Mouse (Mus musculus): ENCODE results near the gene Gnpat.

- TF ChIP-seq CTCF (IDR thresholded peaks at IDR 0.05; ENCODE audit: insufficient read depth, low read depth, low read length) (no peak), POLR2A (IDR thresholded peaks at IDR 0.05; ENCODE audit: insufficient read depth, low read depth, low read length) (no peak)
Measured at GRCm38 (mm10) chr8:124878946-124879526, 16.2 kb downstream of the Gnpat start.

All from olfactory bulb, adult 2 months (tissue).